Mouse (Mus musculus): Measurements from ENCODE around the gene Rnf157. TPM values are rescaled to one million over a fixed set of nuclear protein-coding genes. Genes with fewer than 3 reads are reported as not detected.

Rnf157 gene
- polyA plus RNA-seq, 1 experiment: 23.2 TPM

- Histone ChIP-seq H3K4me3 (ENCODE audit: insufficient read depth, low read length) (no peak overlapping the region), H3K27ac (ENCODE audit: insufficient read depth, low read length) (no peak overlapping the region), H3K4me1 (ENCODE audit: control insufficient read depth, insufficient read depth, low read length) (no peaks in the 10 kb centered on the region)
- TF ChIP-seq POLR2A (IDR thresholded peaks at IDR 0.05; ENCODE audit: low read depth, low read length): no peak
- no peak for TF ChIP-seq CTCF (IDR thresholded peaks at IDR 0.05; ENCODE audit: borderline replicate concordance, insufficient read depth, low read length)
Measured at GRCm38 (mm10) chr11:116311169-116311568, 101.7 kb downstream of the Rnf157 start.

GRCm38 (mm10) chr11:116309601-116310000 is 103.2 kb downstream of the Rnf157 start:
- Histone ChIP-seq H3K4me3 (ENCODE audit: insufficient read depth, low read length) (no peak overlapping the region), H3K4me1 (ENCODE audit: control insufficient read depth, insufficient read depth, low read length) (no peaks in the 10 kb centered on the region), H3K27ac (ENCODE audit: insufficient read depth, low read length) (no peak overlapping the region)
- TF ChIP-seq POLR2A (IDR thresholded peaks at IDR 0.05; ENCODE audit: low read depth, low read length) (no peak), CTCF (IDR thresholded peaks at IDR 0.05; ENCODE audit: borderline replicate concordance, insufficient read depth, low read length) (no peak)

GRCm38 (mm10) chr11:116307762-116308531 is 104.9 kb downstream of the Rnf157 start:
- Histone ChIP-seq H3K27ac (ENCODE audit: insufficient read depth, low read length) (no peak overlapping the region), H3K4me1 (ENCODE audit: control insufficient read depth, insufficient read depth, low read length) (no peaks in the 10 kb centered on the region), H3K4me3 (ENCODE audit: insufficient read depth, low read length) (no peak overlapping the region)
- TF ChIP-seq POLR2A (IDR thresholded peaks at IDR 0.05; ENCODE audit: low read depth, low read length) (no peak), CTCF (IDR thresholded peaks at IDR 0.05; ENCODE audit: borderline replicate concordance, insufficient read depth, low read length) (no peak)

- Histone ChIP-seq H3K4me1 (ENCODE audit: control insufficient read depth, insufficient read depth, low read length) (no peaks in the 10 kb centered on the region), H3K4me3 (ENCODE audit: insufficient read depth, low read length) (peak within 1 kb of the TSS; percentile 91), H3K27ac (ENCODE audit: insufficient read depth, low read length) (no peak within 1 kb of the TSS)
- no peak for TF ChIP-seq POLR2A (IDR thresholded peaks at IDR 0.05; ENCODE audit: low read depth, low read length)
- TF ChIP-seq CTCF (IDR thresholded peaks at IDR 0.05; ENCODE audit: borderline replicate concordance, insufficient read depth, low read length): no peak
Measured at GRCm38 (mm10) chr11:116307019-116307725, 105.7 kb downstream of the Rnf157 start, which contains the start of gene Exoc7. Gene Exoc7 (minus strand): TSS chr11:116307233.

GRCm38 (mm10) chr11:116306126-116306982 is 106.5 kb downstream of the Rnf157 start:
- Histone ChIP-seq H3K4me1 (ENCODE audit: control insufficient read depth, insufficient read depth, low read length) (no peaks in the 10 kb centered on the region), H3K27ac (ENCODE audit: insufficient read depth, low read length) (no peak overlapping the region), H3K4me3 (ENCODE audit: insufficient read depth, low read length) (peak overlapping the region; percentile 91)
- TF ChIP-seq POLR2A (IDR thresholded peaks at IDR 0.05; ENCODE audit: low read depth, low read length): peak; percentile 72
- no peak for TF ChIP-seq CTCF (IDR thresholded peaks at IDR 0.05; ENCODE audit: borderline replicate concordance, insufficient read depth, low read length)

GRCm38 (mm10) chr11:116305423-116305822 is 107.4 kb downstream of the Rnf157 start:
- Histone ChIP-seq H3K27ac (ENCODE audit: insufficient read depth, low read length) (no peak overlapping the region), H3K4me3 (ENCODE audit: insufficient read depth, low read length) (peak overlapping the region; percentile 91; the same call in 1 of the 2 replicates), H3K4me1 (ENCODE audit: control insufficient read depth, insufficient read depth, low read length) (no peaks in the 10 kb centered on the region)
- TF ChIP-seq CTCF (IDR thresholded peaks at IDR 0.05; ENCODE audit: borderline replicate concordance, insufficient read depth, low read length) (no peak), POLR2A (IDR thresholded peaks at IDR 0.05; ENCODE audit: low read depth, low read length) (no peak)

GRCm38 (mm10) chr11:116298621-116299020 is 114.2 kb downstream of the Rnf157 start:
- TF ChIP-seq CTCF (IDR thresholded peaks at IDR 0.05; ENCODE audit: borderline replicate concordance, insufficient read depth, low read length) (no peak), POLR2A (IDR thresholded peaks at IDR 0.05; ENCODE audit: low read depth, low read length) (no peak)
- Histone ChIP-seq H3K4me1 (ENCODE audit: control insufficient read depth, insufficient read depth, low read length) (no peaks in the 10 kb centered on the region), H3K4me3 (ENCODE audit: insufficient read depth, low read length) (no peak overlapping the region), H3K27ac (ENCODE audit: insufficient read depth, low read length) (no peak overlapping the region)

GRCm38 (mm10) chr11:116298221-116298620 is 114.6 kb downstream of the Rnf157 start:
- no peak overlapping the region for H3K27ac ChIP-seq (ENCODE audit: insufficient read depth, low read length)
- H3K4me1 ChIP-seq (ENCODE audit: control insufficient read depth, insufficient read depth, low read length): no peaks in the 10 kb centered on the region
- no peak overlapping the region for H3K4me3 ChIP-seq (ENCODE audit: insufficient read depth, low read length)
- TF ChIP-seq CTCF (IDR thresholded peaks at IDR 0.05; ENCODE audit: borderline replicate concordance, insufficient read depth, low read length): no peak
- TF ChIP-seq POLR2A (IDR thresholded peaks at IDR 0.05; ENCODE audit: low read depth, low read length): no peak

- Histone ChIP-seq H3K27ac (ENCODE audit: insufficient read depth, low read length) (no peak overlapping the region), H3K4me1 (ENCODE audit: control insufficient read depth, insufficient read depth, low read length) (no peaks in the 10 kb centered on the region), H3K4me3 (ENCODE audit: insufficient read depth, low read length) (no peak overlapping the region)
- TF ChIP-seq CTCF (IDR thresholded peaks at IDR 0.05; ENCODE audit: borderline replicate concordance, insufficient read depth, low read length): no peak
- no peak for TF ChIP-seq POLR2A (IDR thresholded peaks at IDR 0.05; ENCODE audit: low read depth, low read length)
Measured at GRCm38 (mm10) chr11:116297017-116297416, 115.8 kb downstream of the Rnf157 start.
